Mouse (Mus musculus) heart, postnatal 10 days (tissue): ENCODE data around the gene Rflna. TPM values are rescaled to one million over a fixed set of nuclear protein-coding genes. Genes with fewer than 3 reads are reported as not detected.
A peak's percentile ranks its signal among the peaks of the same experiment; 100 is the strongest.

Source experiments
- DNase-seq, 2 experiments: peaks; one replicate each; pipeline ENCODE4 v3.0.0; 2021
- intact Hi-C: fragments of 180-260 bp; cut with DNase I; formaldehyde crosslinking; loops from one replicate; pipeline ENCODE4 v1.15.1; 2025
- total RNA-seq, 2 experiments: library from RNA; stranded (reverse); gene quantifications; 2 replicates each; pipeline ENCODE4 v1.2.3; 2021

The Rflna gene
- total RNA-seq, 2 experiments from 2014 or later: 1.6 to 2.0 TPM

GRCm38 (mm10) chr5:125046436-125046835 lies 43.4 kb downstream of the Rflna start:
- DNase-seq: no peak
- intact Hi-C loops: no loop called here

- intact Hi-C loops: no loop called here
- DNase-seq: no peak
Observed at GRCm38 (mm10) chr5:125049481-125049880, 46.5 kb downstream of the Rflna start.

GRCm38 (mm10) chr5:125052237-125052602 lies 49.2 kb downstream of the Rflna start:
- intact Hi-C loops: no loop called here
- DNase-seq: no peak

- intact Hi-C loops: no loop called here
- peak; percentile 80 to 81 for DNase-seq
Observed at GRCm38 (mm10) chr5:125052603-125053488, 49.8 kb downstream of the Rflna start.

- DNase-seq: no peak
- intact Hi-C loops: no loop called here
Observed at GRCm38 (mm10) chr5:125053661-125054060, 50.6 kb downstream of the Rflna start.

- no peak for DNase-seq
- intact Hi-C loops: no loop called here
Observed at GRCm38 (mm10) chr5:125055901-125056300, 52.9 kb downstream of the Rflna start.

GRCm38 (mm10) chr5:125056331-125056695 lies 53.3 kb downstream of the Rflna start:
- DNase-seq: no peak
- intact Hi-C loops: no loop called here

- peak; percentile 82 to 88 for DNase-seq
- intact Hi-C loops: no loop called here
Observed at GRCm38 (mm10) chr5:125056696-125057554, 53.9 kb downstream of the Rflna start.

- peak; percentile 76 to 77 for DNase-seq
- intact Hi-C loops: no loop called here
Observed at GRCm38 (mm10) chr5:125057555-125058266, 54.7 kb downstream of the Rflna start.

GRCm38 (mm10) chr5:125058267-125058668 lies 55.2 kb downstream of the Rflna start:
- peak; percentile 84 to 88 for DNase-seq
- intact Hi-C loops: no loop called here

Other genes with a start within 250 kb of the Rflna start
- gene Ccdc92, start 140.8 kb upstream of the Rflna start, total RNA-seq: under 1 TPM; 0.74 to 0.81 TPM
- gene Zfp664, start 140.5 kb upstream of the Rflna start, total RNA-seq: 10 to 100 TPM; 57.6 to 58.7 TPM
- gene Ncor2, start 176.0 kb downstream of the Rflna start, total RNA-seq: 100 to 1,000 TPM; 112 to 125 TPM